Mouse (Mus musculus) neural tube, embryonic 14.5 days (tissue): Measurements from ENCODE around the gene Gm48551. TPM values are rescaled to one million over a fixed set of nuclear protein-coding genes. Genes with fewer than 3 reads are reported as not detected.

ENCODE experiments used
- ATAC-seq: fragments of 200-750 bp; cut with Nextera tagmentation; 2 replicates; pipeline ENCODE4 v1.8.0; 2017; ENCODE audit warnings: low read depth, mild to moderate bottlenecking, moderate TSS enrichment, moderate library complexity
- H3K27ac ChIP-seq: fragments of 300-500 bp; sonication (generic); 2 replicates; pipeline ENCODE4 v1.5.1; 2014; ENCODE audit warnings: low read depth, mild to moderate bottlenecking, control low read depth, low read length, moderate library complexity, mixed read lengths
- H3K27me3 ChIP-seq: fragments of 300-500 bp; sonication (generic); 2 replicates; pipeline ENCODE4 v1.6.1; 2014; ENCODE audit warnings: low read length; ENCODE audit not compliant: control insufficient read depth, insufficient read depth
- H3K36me3 ChIP-seq: fragments of 300-500 bp; sonication (generic); 2 replicates; pipeline ENCODE4 v1.6.1; 2014; ENCODE audit warnings: low read length, mixed read lengths; ENCODE audit not compliant: control insufficient read depth, insufficient read depth
- H3K4me1 ChIP-seq: fragments of 300-500 bp; sonication (generic); 2 replicates; pipeline ENCODE4 v1.6.1; 2014; ENCODE audit warnings: low read length; ENCODE audit not compliant: control insufficient read depth, insufficient read depth
- H3K4me2 ChIP-seq: fragments of 300-500 bp; sonication (generic); 2 replicates; pipeline ENCODE4 v1.6.1; 2014; ENCODE audit warnings: mild to moderate bottlenecking, low read depth, low read length, control low read depth
- H3K4me3 ChIP-seq: fragments of 300-500 bp; sonication (generic); 2 replicates; pipeline ENCODE4 v1.5.1; 2014; ENCODE audit warnings: low read depth, low read length, control low read depth, mixed read lengths
- H3K9ac ChIP-seq: fragments of 300-500 bp; sonication (generic); replicated peaks from 2 replicates; pipeline ENCODE4 v1.6.1; 2014; ENCODE audit warnings: low read depth, mild to moderate bottlenecking, control low read depth, low read length, mixed read lengths
- H3K9me3 ChIP-seq: fragments of 300-500 bp; sonication (generic); 2 replicates; pipeline ENCODE4 v1.6.1; 2016; ENCODE audit warnings: low read length; ENCODE audit not compliant: control insufficient read depth
- WGBS: fragments of 180-500 bp; shearing (Covaris S2); extraction: QIAGEN DNeasy Blood & Tissue Kit; methylation state at CpG from one replicate; pipeline ENCODE4 v1.1.7; 2014; 5-methylcytosine and 5-hydroxymethylcytosine counted together
- polyA plus RNA-seq: library from polyadenylated mRNA; unstranded; fragments of >200 nt; fragmentation: Nextera tagmentation; extraction: Ambion mirVana; gene quantifications from 2 replicates; pipeline ENCODE4 v1.2.1, GENCODE M21; 2014

Gm48551 gene
- polyA plus RNA-seq, 1 experiment from 2014 or later, result 6.3 TPM

GRCm38 (mm10) chr10:81411471-81412400 is 27.5 kb downstream of the Gm48551 start:
- Histone ChIP-seq H3K4me2 (no peak overlapping the region), H3K9me3 (no peaks in the 10 kb centered on the region), H3K36me3 (peaks cover 5% of the 10 kb centered on the region; the same call in 1 of the 2 replicates), H3K4me1 (peaks cover 46% of the 10 kb centered on the region), H3K9ac (no peak overlapping the region), H3K27ac (peak overlapping the region; percentile 46), H3K27me3 (0 out of 2 replicates have a peak, but pooled peaks cover 2% of the 10 kb centered on the region), H3K4me3 (no peak overlapping the region)
- ATAC-seq, result no peak
- 51% methylated on average over 18 of the region's 18 CpGs for WGBS

GRCm38 (mm10) chr10:81412586-81413309 is 28.5 kb downstream of the Gm48551 start:
- peaks cover 43% of the 10 kb centered on the region for H3K4me1 ChIP-seq
- H3K27me3 ChIP-seq, result 0 out of 2 replicates have a peak, but pooled peaks cover 2% of the 10 kb centered on the region
- 76% methylated on average over 16 of the region's 16 CpGs for WGBS
- peak overlapping the region; percentile 46 for H3K27ac ChIP-seq
- no peak for ATAC-seq
- no peaks in the 10 kb centered on the region for H3K9me3 ChIP-seq
- H3K9ac ChIP-seq, result no peak overlapping the region
- no peaks in the 10 kb centered on the region for H3K36me3 ChIP-seq
- no peak overlapping the region for H3K4me3 ChIP-seq
- no peak overlapping the region for H3K4me2 ChIP-seq

- Histone ChIP-seq H3K27ac (no peak overlapping the region), H3K27me3 (no peaks in the 10 kb centered on the region), H3K36me3 (no peaks in the 10 kb centered on the region), H3K4me2 (no peak overlapping the region), H3K9me3 (no peaks in the 10 kb centered on the region), H3K4me3 (no peak overlapping the region), H3K4me1 (peaks cover 41% of the 10 kb centered on the region), H3K9ac (0 out of 2 replicates have a peak overlapping the region, but pooled peaks have one; percentile 8)
- 28% methylated on average over 26 of the region's 26 CpGs for WGBS
- ATAC-seq, result no peak
Measured at GRCm38 (mm10) chr10:81413310-81414261, 29.3 kb downstream of the Gm48551 start.

- no peaks in the 10 kb centered on the region for H3K9me3 ChIP-seq
- no peaks in the 10 kb centered on the region for H3K36me3 ChIP-seq
- no peak overlapping the region for H3K4me2 ChIP-seq
- H3K9ac ChIP-seq, result 0 out of 2 replicates have a peak overlapping the region, but pooled peaks have one; percentile 0
- no peak overlapping the region for H3K27ac ChIP-seq
- H3K4me3 ChIP-seq, result no peak overlapping the region
- no peak for ATAC-seq
- H3K4me1 ChIP-seq, result peaks cover 41% of the 10 kb centered on the region
- H3K27me3 ChIP-seq, result no peaks in the 10 kb centered on the region
Measured at GRCm38 (mm10) chr10:81414682-81415081, 30.4 kb downstream of the Gm48551 start.

- no peak overlapping the region for H3K27ac ChIP-seq
- H3K9ac ChIP-seq, result no peak overlapping the region
- no peak overlapping the region for H3K4me3 ChIP-seq
- no peak overlapping the region for H3K4me2 ChIP-seq
- WGBS, result 77% methylated on average over 5 of the region's 5 CpGs
- H3K4me1 ChIP-seq, result peaks cover 41% of the 10 kb centered on the region
- H3K36me3 ChIP-seq, result peaks cover 3% of the 10 kb centered on the region; the same call in 1 of the 2 replicates
- H3K9me3 ChIP-seq, result no peaks in the 10 kb centered on the region
- ATAC-seq, result no peak
- no peaks in the 10 kb centered on the region for H3K27me3 ChIP-seq
Measured at GRCm38 (mm10) chr10:81415146-81415545, 30.9 kb downstream of the Gm48551 start.

GRCm38 (mm10) chr10:81415549-81416310 is 31.5 kb downstream of the Gm48551 start:
- Histone ChIP-seq H3K4me2 (no peak overlapping the region), H3K9ac (no peak overlapping the region), H3K27me3 (no peaks in the 10 kb centered on the region), H3K4me1 (peaks cover 41% of the 10 kb centered on the region), H3K27ac (no peak overlapping the region), H3K9me3 (no peaks in the 10 kb centered on the region), H3K36me3 (peaks cover 4% of the 10 kb centered on the region; the same call in 1 of the 2 replicates), H3K4me3 (no peak overlapping the region)
- ATAC-seq, result no peak
- WGBS, result 68% methylated on average over 17 of the region's 17 CpGs

- H3K36me3 ChIP-seq, result peaks cover 4% of the 10 kb centered on the region; the same call in 1 of the 2 replicates
Measured at GRCm38 (mm10) chr10:81416581-81417226, 32.4 kb downstream of the Gm48551 start.

More at GRCm38 (mm10) chr10:81416581-81417226, 32.4 kb downstream of the Gm48551 start:
- Histone ChIP-seq H3K9me3 (no peaks in the 10 kb centered on the region), H3K9ac (peak overlapping the region; percentile 7; the same call in 1 of the 2 replicates), H3K4me1 (peaks cover 31% of the 10 kb centered on the region), H3K27me3 (no peaks in the 10 kb centered on the region), H3K4me3 (no peak overlapping the region; the same call in 1 of the 2 replicates), H3K4me2 (peak overlapping the region; percentile 39), H3K27ac (peak overlapping the region; percentile 31)
- ATAC-seq, result peak; percentile 73
- 1% methylated on average over 21 of the region's 26 CpGs for WGBS
